Mouse (Mus musculus): ENCODE measurements around the gene Chpt1. TPM values are rescaled to one million over a fixed set of nuclear protein-coding genes. Genes with fewer than 3 reads are reported as not detected.
"Not testable (repeated sequence)": the region's sequence is repeated elsewhere in the genome, so short reads cannot be mapped to it uniquely, and the experiment has no call there.

Gene Chpt1
- polyA plus RNA-seq, 1 experiment from 2014 or later, result 16.5 TPM

DNA sequence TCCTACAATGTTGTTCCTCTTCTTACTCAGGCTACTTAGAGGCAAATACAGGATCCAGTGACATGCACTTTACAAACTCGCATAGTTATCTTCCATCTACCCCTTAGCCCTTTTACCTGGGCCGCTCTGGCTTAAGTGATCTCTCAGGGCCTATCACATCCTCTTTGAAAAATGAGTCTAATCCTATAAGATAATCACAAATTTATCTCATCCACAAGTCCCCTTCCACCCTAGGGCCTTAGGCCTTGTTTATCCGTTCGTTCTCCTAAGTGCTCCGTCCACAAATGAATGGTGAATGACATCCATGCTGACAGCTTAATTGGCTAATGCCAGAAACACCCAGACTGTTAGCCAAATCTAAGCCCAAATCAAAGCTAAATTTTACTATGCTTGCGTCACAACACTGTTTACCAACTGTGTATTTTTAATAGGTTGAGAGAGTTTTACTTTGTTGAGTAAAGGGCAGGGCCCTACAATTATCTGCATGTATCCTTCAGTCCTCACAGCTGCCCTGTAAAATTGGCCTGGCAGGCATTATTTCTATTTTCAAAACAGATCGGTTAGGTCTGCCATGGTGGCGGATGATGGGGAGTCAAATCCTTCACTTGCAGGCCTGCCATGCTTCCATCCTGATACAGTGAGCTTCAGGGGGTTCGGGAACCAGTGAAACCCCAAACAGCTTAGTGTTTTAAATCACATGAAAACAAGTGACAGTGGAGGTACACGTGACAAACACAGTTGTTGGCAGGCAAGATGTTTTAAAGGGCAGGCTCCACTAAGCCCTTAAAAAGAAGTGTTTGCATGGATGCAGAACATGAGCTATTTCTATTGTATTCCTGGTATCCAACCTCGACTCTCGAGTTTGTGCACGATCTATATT, 1.7 kb downstream of the Chpt1 start:
- Histone ChIP-seq H3K4me1 (ENCODE audit: control insufficient read depth, insufficient read depth, low read length) (peaks cover 21% of the 10 kb centered on the region), H3K9ac (ENCODE audit: low read length) (no peak overlapping the region), H3K36me3 (ENCODE audit: control insufficient read depth, insufficient read depth, low read length) (no peaks in the 10 kb centered on the region), H3K9me3 (replicated peaks; ENCODE audit: control insufficient read depth, low read length) (no peaks in the 10 kb centered on the region), H3K4me2 (ENCODE audit: low read depth, low read length) (peak overlapping the region; percentile 21; the same call in 1 of the 2 replicates), H3K4me3 (replicated peaks; ENCODE audit: low read length) (0 out of 2 replicates have a peak overlapping the region, but pooled peaks have one; percentile 1), H3K27me3 (ENCODE audit: control insufficient read depth, insufficient read depth, low read length) (no peaks in the 10 kb centered on the region), H3K27ac (ENCODE audit: low read length) (no peak overlapping the region)
- ATAC-seq (ENCODE audit: insufficient read depth, low FRiP score), result no peak
- 73% methylated on average over 13 of the region's 13 CpGs for WGBS

DNA sequence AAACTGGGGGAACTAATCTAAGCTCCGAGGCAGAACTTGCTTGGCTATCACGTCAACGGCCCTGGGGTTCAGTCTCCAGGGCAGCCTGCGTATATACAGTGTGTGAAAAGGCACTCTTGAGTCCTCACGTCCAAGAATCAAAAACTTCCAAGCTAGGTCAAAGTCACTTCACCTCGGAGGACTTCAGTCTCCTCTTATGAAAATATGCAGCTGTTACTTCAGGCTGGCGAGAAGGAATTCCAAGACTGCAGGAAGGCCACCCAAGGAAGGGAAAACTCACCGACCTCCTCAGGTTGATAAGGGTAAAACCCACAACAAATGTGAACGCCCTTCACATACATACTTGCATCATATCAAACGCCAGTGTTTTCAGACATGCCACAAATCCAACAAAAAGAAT, 2.5 kb downstream of the Chpt1 start:
- H3K4me1 ChIP-seq (ENCODE audit: control insufficient read depth, insufficient read depth, low read length), result peaks cover 21% of the 10 kb centered on the region
- no peaks in the 10 kb centered on the region for H3K9me3 ChIP-seq (replicated peaks; ENCODE audit: control insufficient read depth, low read length)
- H3K9ac ChIP-seq (ENCODE audit: low read length), result no peak overlapping the region
- H3K4me2 ChIP-seq (ENCODE audit: low read depth, low read length), result no peak overlapping the region
- no peak overlapping the region for H3K27ac ChIP-seq (ENCODE audit: low read length)
- WGBS, result 49% methylated on average over 10 of the region's 10 CpGs
- no peak overlapping the region for H3K4me3 ChIP-seq (replicated peaks; ENCODE audit: low read length)
- ATAC-seq (ENCODE audit: insufficient read depth, low FRiP score), result no peak
- H3K27me3 ChIP-seq (ENCODE audit: control insufficient read depth, insufficient read depth, low read length), result no peaks in the 10 kb centered on the region
- H3K36me3 ChIP-seq (ENCODE audit: control insufficient read depth, insufficient read depth, low read length), result no peaks in the 10 kb centered on the region

DNA sequence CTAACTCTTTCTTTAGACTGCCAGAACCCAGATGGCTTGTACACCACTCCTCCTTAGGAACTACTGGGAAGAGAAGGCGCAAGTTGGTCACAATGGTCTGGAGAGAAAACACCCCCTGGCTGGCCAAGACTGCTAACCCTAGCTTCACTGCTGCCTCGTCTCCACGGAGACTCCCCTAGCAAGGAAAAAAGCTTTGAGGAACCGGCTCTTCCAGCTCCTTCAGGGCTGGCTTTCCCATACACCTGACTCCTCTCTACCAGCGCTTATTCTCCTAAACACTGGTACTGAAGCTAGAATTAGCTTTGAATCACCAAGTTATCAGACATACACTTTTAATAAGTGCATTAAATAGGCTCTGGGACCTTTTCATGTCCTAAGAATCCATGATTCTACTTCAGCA, 3.9 kb downstream of the Chpt1 start:
- Histone ChIP-seq H3K4me3 (replicated peaks; ENCODE audit: low read length) (no peak overlapping the region), H3K27me3 (ENCODE audit: control insufficient read depth, insufficient read depth, low read length) (no peaks in the 10 kb centered on the region), H3K9ac (ENCODE audit: low read length) (no peak overlapping the region), H3K36me3 (ENCODE audit: control insufficient read depth, insufficient read depth, low read length) (no peaks in the 10 kb centered on the region), H3K4me1 (ENCODE audit: control insufficient read depth, insufficient read depth, low read length) (peaks cover 17% of the 10 kb centered on the region), H3K4me2 (ENCODE audit: low read depth, low read length) (no peak overlapping the region), H3K27ac (ENCODE audit: low read length) (no peak overlapping the region), H3K9me3 (replicated peaks; ENCODE audit: control insufficient read depth, low read length) (no peaks in the 10 kb centered on the region)
- 53% methylated on average over 5 of the region's 5 CpGs for WGBS
- ATAC-seq (ENCODE audit: insufficient read depth, low FRiP score), result no peak

DNA sequence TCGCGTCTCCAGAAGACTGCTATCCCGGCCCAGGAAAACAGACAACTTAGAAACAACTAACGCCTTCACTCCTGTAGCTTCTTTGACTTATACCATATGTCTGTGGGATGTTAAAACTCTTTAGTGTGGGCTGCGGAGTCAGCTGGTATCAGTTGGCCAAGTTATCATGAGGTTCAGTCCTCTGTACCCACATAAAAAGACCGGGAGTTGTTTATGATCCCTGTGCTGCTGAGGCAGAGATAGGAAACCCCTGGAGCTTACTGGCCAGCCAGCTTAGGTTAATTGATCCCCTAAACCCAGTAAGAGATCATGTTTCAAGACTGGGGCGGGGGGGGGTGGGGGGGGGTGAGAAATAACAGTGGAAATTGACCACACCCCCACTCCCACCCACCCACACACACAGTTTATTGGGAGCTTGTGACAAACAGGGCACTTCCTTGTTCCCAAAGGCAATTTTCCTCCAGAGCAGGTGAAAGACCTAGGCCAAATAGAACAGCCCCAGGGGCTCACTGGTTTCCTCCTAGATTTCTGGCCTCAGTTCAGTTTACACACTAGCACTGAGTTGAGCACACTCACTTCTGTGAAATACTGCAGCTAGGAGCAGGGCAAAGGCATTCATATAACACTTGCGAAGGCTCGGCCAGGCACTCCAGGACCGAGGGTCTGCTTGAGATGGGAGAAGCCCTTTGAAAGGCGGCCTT, 6.9 kb downstream of the Chpt1 start:
- 57% methylated on average over 11 of the region's 11 CpGs for WGBS
- no peaks in the 10 kb centered on the region for H3K36me3 ChIP-seq (ENCODE audit: control insufficient read depth, insufficient read depth, low read length)
- H3K9me3 ChIP-seq (replicated peaks; ENCODE audit: control insufficient read depth, low read length), result no peaks in the 10 kb centered on the region
- no peak for ATAC-seq (ENCODE audit: insufficient read depth, low FRiP score)
- H3K4me3 ChIP-seq (replicated peaks; ENCODE audit: low read length), result no peak overlapping the region
- no peak overlapping the region for H3K4me2 ChIP-seq (ENCODE audit: low read depth, low read length)
- no peak overlapping the region for H3K9ac ChIP-seq (ENCODE audit: low read length)
- H3K27me3 ChIP-seq (ENCODE audit: control insufficient read depth, insufficient read depth, low read length), result no peaks in the 10 kb centered on the region
- no peak overlapping the region for H3K27ac ChIP-seq (ENCODE audit: low read length)
- 0 out of 2 replicates have a peak, but pooled peaks cover 3% of the 10 kb centered on the region for H3K4me1 ChIP-seq (ENCODE audit: control insufficient read depth, insufficient read depth, low read length)

DNA sequence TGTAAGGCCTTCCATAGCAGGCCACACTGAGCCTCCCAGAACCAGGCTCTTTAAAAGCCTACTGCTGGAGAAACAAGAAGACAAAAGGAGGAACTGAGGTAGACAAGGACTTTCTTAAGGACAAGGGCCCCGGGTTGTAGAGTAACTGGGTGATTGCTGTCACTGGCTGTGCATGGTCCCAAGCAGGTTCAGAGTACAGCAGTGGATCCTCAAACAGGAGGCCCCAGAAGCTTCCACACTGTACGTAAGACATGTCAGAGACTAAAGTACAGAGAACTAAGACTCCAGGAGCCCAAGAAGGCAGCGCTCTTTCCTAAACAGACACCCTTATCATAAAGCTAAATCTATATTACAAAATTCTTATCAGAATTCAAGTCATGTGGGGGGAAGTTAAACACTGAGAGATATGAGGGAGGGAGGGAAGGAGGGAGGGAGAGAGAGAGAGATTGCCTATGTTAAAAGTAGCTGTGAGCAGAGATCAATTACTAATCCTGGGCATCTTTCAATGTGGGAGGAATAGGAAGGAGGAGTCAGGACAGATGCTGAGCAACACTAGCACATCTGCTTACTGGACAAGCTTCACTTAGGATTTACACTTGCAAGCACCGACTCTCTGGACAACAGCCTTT, 8.8 kb downstream of the Chpt1 start:
- Histone ChIP-seq H3K27me3 (ENCODE audit: control insufficient read depth, insufficient read depth, low read length) (no peaks in the 10 kb centered on the region), H3K36me3 (ENCODE audit: control insufficient read depth, insufficient read depth, low read length) (no peaks in the 10 kb centered on the region), H3K4me2 (ENCODE audit: low read depth, low read length) (no peak overlapping the region), H3K27ac (ENCODE audit: low read length) (no peak overlapping the region), H3K9me3 (replicated peaks; ENCODE audit: control insufficient read depth, low read length) (no peaks in the 10 kb centered on the region), H3K4me3 (replicated peaks; ENCODE audit: low read length) (no peak overlapping the region), H3K4me1 (ENCODE audit: control insufficient read depth, insufficient read depth, low read length) (no peaks in the 10 kb centered on the region), H3K9ac (ENCODE audit: low read length) (no peak overlapping the region)
- 76% methylated on average over 4 of the region's 4 CpGs for WGBS
- no peak for ATAC-seq (ENCODE audit: insufficient read depth, low FRiP score)

DNA sequence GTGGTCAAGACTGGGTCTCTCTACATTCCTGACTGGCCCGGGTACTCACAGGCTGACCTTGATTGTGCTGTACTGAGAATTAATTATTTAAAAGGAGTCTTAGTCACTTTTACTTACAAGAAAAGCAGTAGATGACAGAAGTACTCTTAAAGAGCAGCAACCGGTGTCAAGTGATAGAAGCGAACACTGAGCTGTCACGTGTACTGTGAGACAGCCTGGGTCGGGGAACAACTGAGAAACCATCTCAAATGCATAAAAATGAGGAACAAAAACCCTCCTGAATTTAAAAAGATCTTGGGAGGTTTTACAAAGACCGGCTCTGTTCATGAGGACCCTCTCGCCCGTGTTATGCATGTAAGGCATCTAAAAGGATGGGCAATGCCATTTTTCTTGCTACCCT, 11.2 kb downstream of the Chpt1 start:
- Histone ChIP-seq H3K27ac (ENCODE audit: low read length) (no peak overlapping the region), H3K27me3 (ENCODE audit: control insufficient read depth, insufficient read depth, low read length) (no peaks in the 10 kb centered on the region), H3K4me1 (ENCODE audit: control insufficient read depth, insufficient read depth, low read length) (no peaks in the 10 kb centered on the region), H3K36me3 (ENCODE audit: control insufficient read depth, insufficient read depth, low read length) (no peaks in the 10 kb centered on the region), H3K4me3 (replicated peaks; ENCODE audit: low read length) (no peak overlapping the region), H3K9me3 (replicated peaks; ENCODE audit: control insufficient read depth, low read length) (no peaks in the 10 kb centered on the region), H3K9ac (ENCODE audit: low read length) (no peak overlapping the region), H3K4me2 (ENCODE audit: low read depth, low read length) (no peak overlapping the region)
- WGBS, result 81% methylated on average over 8 of the region's 8 CpGs
- no peak for ATAC-seq (ENCODE audit: insufficient read depth, low FRiP score)

DNA sequence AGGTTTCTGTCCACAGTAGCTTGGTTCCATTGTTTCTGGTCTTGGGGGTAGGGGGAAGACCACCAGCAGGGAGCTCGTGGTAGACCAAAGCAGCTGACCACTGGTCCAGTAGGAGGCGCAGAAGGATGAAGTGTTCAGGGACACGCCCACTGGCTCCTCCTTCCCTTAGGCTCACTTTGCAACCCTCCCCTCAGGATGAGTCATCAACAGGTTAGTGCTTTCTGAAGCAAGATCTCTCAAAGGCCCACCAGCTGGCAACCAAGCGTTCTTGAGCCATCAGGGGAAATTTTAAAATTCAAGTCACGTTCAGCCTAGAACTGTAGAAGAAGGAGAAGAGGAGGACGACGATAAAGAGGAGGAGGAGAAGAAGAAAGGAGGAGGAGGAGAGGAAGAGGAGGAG, 12.2 kb downstream of the Chpt1 start:
- 66% methylated on average over 7 of the region's 7 CpGs for WGBS
- no peaks in the 10 kb centered on the region for H3K27me3 ChIP-seq (ENCODE audit: control insufficient read depth, insufficient read depth, low read length)
- no peaks in the 10 kb centered on the region for H3K4me1 ChIP-seq (ENCODE audit: control insufficient read depth, insufficient read depth, low read length)
- no peak for ATAC-seq (ENCODE audit: insufficient read depth, low FRiP score)
- no peak overlapping the region for H3K9ac ChIP-seq (ENCODE audit: low read length)
- H3K27ac ChIP-seq (ENCODE audit: low read length), result no peak overlapping the region
- H3K4me2 ChIP-seq (ENCODE audit: low read depth, low read length), result no peak overlapping the region
- no peak overlapping the region for H3K4me3 ChIP-seq (replicated peaks; ENCODE audit: low read length)
- no peaks in the 10 kb centered on the region for H3K9me3 ChIP-seq (replicated peaks; ENCODE audit: control insufficient read depth, low read length)
- no peaks in the 10 kb centered on the region for H3K36me3 ChIP-seq (ENCODE audit: control insufficient read depth, insufficient read depth, low read length)

DNA sequence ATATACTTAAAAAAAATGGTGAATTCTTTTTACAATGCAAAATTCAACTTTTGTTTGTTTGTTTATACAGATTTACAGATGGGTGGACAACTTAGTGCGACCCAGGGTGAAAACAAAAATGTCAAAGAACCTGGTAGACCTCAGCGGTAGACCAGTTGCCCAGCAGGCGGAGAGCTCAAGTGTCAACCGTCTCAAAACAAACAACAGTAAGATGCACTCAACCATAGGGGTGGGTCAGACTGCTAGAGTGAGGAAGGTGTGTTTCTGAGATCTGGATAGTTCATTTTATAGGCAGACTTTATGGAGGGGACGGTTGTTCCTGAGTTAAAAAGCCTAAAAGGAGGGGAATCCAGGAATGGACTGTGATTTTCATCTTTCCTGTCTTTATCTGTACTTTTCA, 15.2 kb downstream of the Chpt1 start:
- no peak for ATAC-seq (ENCODE audit: insufficient read depth, low FRiP score)
- H3K4me3 ChIP-seq (replicated peaks; ENCODE audit: low read length), result no peak overlapping the region

DNA sequence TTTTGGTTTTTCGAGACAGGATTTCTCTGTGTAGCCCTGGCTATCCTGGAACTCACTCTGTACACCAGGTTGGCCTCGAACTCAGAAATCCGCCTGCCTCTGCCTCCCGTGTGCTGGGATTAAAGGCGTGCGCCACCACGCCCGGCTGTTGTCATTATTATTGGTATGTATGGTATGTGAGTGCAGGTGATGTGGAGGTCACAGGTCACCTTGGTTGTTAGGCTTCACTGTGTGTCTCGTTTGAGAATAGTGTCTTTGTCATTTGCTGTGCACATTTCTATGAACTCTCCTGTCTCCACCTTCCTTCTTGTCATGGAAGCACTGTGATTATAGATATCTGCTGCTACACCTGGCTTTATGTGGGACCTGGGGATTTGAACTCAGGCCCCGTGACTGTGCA, 21.0 kb downstream of the Chpt1 start:
- 86% methylated on average over 10 of the region's 10 CpGs for WGBS
- H3K9ac ChIP-seq (ENCODE audit: low read length); H3K27me3 ChIP-seq (ENCODE audit: control insufficient read depth, insufficient read depth, low read length); H3K27ac ChIP-seq (ENCODE audit: low read length); H3K9me3 ChIP-seq (replicated peaks; ENCODE audit: control insufficient read depth, low read length); H3K4me3 ChIP-seq (replicated peaks; ENCODE audit: low read length); H3K36me3 ChIP-seq (ENCODE audit: control insufficient read depth, insufficient read depth, low read length); ATAC-seq (ENCODE audit: insufficient read depth, low FRiP score); H3K4me2 ChIP-seq (ENCODE audit: low read depth, low read length); H3K4me1 ChIP-seq (ENCODE audit: control insufficient read depth, insufficient read depth, low read length): not testable (repeated sequence)

More for the DNA sequence above, 15.2 kb downstream of the Chpt1 start:
- Histone ChIP-seq H3K4me2 (ENCODE audit: low read depth, low read length) (no peak overlapping the region), H3K36me3 (ENCODE audit: control insufficient read depth, insufficient read depth, low read length) (no peaks in the 10 kb centered on the region), H3K9me3 (replicated peaks; ENCODE audit: control insufficient read depth, low read length) (no peaks in the 10 kb centered on the region), H3K9ac (ENCODE audit: low read length) (no peak overlapping the region), H3K27ac (ENCODE audit: low read length) (no peak overlapping the region), H3K27me3 (ENCODE audit: control insufficient read depth, insufficient read depth, low read length) (no peaks in the 10 kb centered on the region), H3K4me1 (ENCODE audit: control insufficient read depth, insufficient read depth, low read length) (no peaks in the 10 kb centered on the region)
- WGBS, result 89% methylated on average over 5 of the region's 5 CpGs

Data from stomach, embryonic 16.5 days (tissue).